Mouse (Mus musculus) bone marrow, adult 2 months (tissue): ENCODE measurements at regions not wholly inside any gene's neighbourhood (a gene's known extent, or its start where the extent isn't known, plus 50 kb on each side); places are given as distances from the start of the nearest gene placed in this dataset.

Source experiments
- H3K27ac ChIP-seq: fragments of 200-500 bp; 2 replicates; pipeline ENCODE4 v1.5.1; 2012; ENCODE audit warnings: low read depth, mild to moderate bottlenecking, control low read depth, inconsistent platforms, low read length; ENCODE audit not compliant: control insufficient read depth, poor library complexity, insufficient read depth
- H3K4me1 ChIP-seq: fragments of 200-500 bp; 2 replicates; pipeline ENCODE4 v1.6.1; 2011; ENCODE audit warnings: low read length; ENCODE audit not compliant: control insufficient read depth, insufficient read depth
- H3K4me3 ChIP-seq: fragments of 200-500 bp; replicated peaks from 2 replicates; pipeline ENCODE3; 2011; ENCODE audit warnings: mild to moderate bottlenecking, low read depth, low read length, control low read depth; ENCODE audit not compliant: control insufficient read depth
- CTCF ChIP-seq: fragments of 200-500 bp; IDR thresholded peaks from 2 replicates; pipeline ENCODE4 v1.5.1; 2011; ENCODE audit warnings: low read length, control low read depth; ENCODE audit not compliant: control insufficient read depth, insufficient read depth
- POLR2A ChIP-seq: fragments of 200-500 bp; IDR thresholded peaks from 2 replicates; pipeline ENCODE4 v1.6.1; 2011; ENCODE audit warnings: low read depth, mild to moderate bottlenecking, control low read depth, low read length, borderline replicate concordance; ENCODE audit not compliant: control insufficient read depth
- WGBS: fragments of 180-500 bp; shearing (Covaris S2); methylation state at CpG from one replicate; pipeline ENCODE4 v1.1.7; 2018; 5-methylcytosine and 5-hydroxymethylcytosine counted together

GRCm38 (mm10) chr1:127015894-127016245, 185.3 kb upstream of the Nckap5 start:
- H3K4me1 ChIP-seq: no peaks in the 10 kb centered on the region
- WGBS: 73% methylated on average over 4 of the region's 4 CpGs
- TF ChIP-seq POLR2A (no peak), CTCF (no peak)
- H3K27ac ChIP-seq: no peak overlapping the region
- no peak overlapping the region for H3K4me3 ChIP-seq

- no peak overlapping the region for H3K27ac ChIP-seq
- TF ChIP-seq CTCF (no peak), POLR2A (no peak)
- H3K4me3 ChIP-seq: no peak overlapping the region
- no peaks in the 10 kb centered on the region for H3K4me1 ChIP-seq
- 66% methylated on average over 8 of the region's 8 CpGs for WGBS
Observed at GRCm38 (mm10) chr1:127015042-127015893, 184.7 kb upstream of the Nckap5 start.

GRCm38 (mm10) chr1:127011901-127012300, 181.3 kb upstream of the Nckap5 start:
- 71% methylated on average over 6 of the region's 6 CpGs for WGBS
- TF ChIP-seq POLR2A: no peak
- TF ChIP-seq CTCF: no peak
- no peaks in the 10 kb centered on the region for H3K4me1 ChIP-seq
- H3K4me3 ChIP-seq: no peak overlapping the region
- no peak overlapping the region for H3K27ac ChIP-seq

- TF ChIP-seq POLR2A (no peak), CTCF (no peak)
- WGBS: 25% methylated on average over 4 of the region's 4 CpGs
- Histone ChIP-seq H3K4me3 (no peak overlapping the region), H3K4me1 (no peaks in the 10 kb centered on the region), H3K27ac (no peak overlapping the region)
Observed at GRCm38 (mm10) chr1:127009699-127010098, 179.1 kb upstream of the Nckap5 start.

- H3K27ac ChIP-seq: no peak overlapping the region
- no peak overlapping the region for H3K4me3 ChIP-seq
- no peaks in the 10 kb centered on the region for H3K4me1 ChIP-seq
- WGBS: 84% methylated on average over 7 of the region's 7 CpGs
- TF ChIP-seq POLR2A (no peak), CTCF (no peak)
Observed at GRCm38 (mm10) chr1:127001700-127002099, 171.1 kb upstream of the Nckap5 start.

- 69% methylated on average over 1 of the region's 1 CpGs for WGBS
- H3K27ac ChIP-seq: no peak overlapping the region
- TF ChIP-seq CTCF (0 out of 2 replicates have a peak, but pooled peaks have one; percentile 11), POLR2A (no peak)
- no peak overlapping the region for H3K4me3 ChIP-seq
- H3K4me1 ChIP-seq: no peaks in the 10 kb centered on the region
Observed at GRCm38 (mm10) chr1:126993061-126993640, 162.6 kb upstream of the Nckap5 start.

GRCm38 (mm10) chr1:126992441-126992840, 161.8 kb upstream of the Nckap5 start:
- H3K27ac ChIP-seq: no peak overlapping the region
- TF ChIP-seq POLR2A: no peak
- TF ChIP-seq CTCF: no peak
- no peaks in the 10 kb centered on the region for H3K4me1 ChIP-seq
- no peak overlapping the region for H3K4me3 ChIP-seq
- 61% methylated on average over 4 of the region's 4 CpGs for WGBS

- H3K4me3 ChIP-seq: no peak overlapping the region
- 84% methylated on average over 5 of the region's 5 CpGs for WGBS
- H3K4me1 ChIP-seq: no peaks in the 10 kb centered on the region
- TF ChIP-seq CTCF (no peak), POLR2A (no peak)
- H3K27ac ChIP-seq: no peak overlapping the region
Observed at GRCm38 (mm10) chr1:126982805-126983204, 152.2 kb upstream of the Nckap5 start.
